Mouse (Mus musculus): ENCODE data around the gene Usp50.

The Usp50 gene

GRCm38 (mm10) chr2:126740314-126740713, 43.0 kb downstream of the Usp50 start:
- no peak for DNase-seq (ENCODE audit: low spot score)

DNA sequence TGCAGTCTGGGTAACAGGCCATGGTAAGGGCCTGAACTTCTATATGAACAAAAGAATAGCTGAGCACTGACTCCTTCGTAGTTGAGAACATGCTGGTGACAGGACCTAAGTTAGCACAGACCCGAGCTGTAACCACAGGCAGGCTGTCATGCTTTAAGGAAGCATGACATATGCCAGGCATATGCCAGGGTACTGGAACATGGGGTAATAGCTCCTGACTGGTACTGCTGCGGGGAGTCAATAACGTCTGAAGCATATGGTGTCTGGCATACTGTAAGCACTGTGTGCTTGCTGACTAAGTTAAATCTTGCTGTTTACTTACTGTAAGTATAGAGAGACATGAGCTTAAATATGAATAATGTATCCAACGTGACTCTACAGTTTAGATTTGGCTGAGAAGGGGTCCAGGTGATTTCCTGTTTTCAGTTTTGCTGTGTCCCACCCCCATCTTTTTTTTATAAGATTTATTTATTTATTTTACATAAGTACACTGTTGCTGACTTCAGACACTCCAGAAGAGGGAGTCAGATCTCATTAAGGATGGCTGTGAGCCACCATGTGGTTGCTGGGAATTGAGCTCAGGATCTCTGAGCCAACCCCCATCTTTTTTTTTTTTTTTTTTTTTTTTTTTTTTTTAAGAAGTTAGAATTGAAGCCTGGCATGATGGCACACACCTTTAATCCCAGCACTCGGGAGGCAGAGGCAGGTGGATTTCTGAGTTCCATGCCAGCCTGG, 47.8 kb downstream of the Usp50 start:
- no peak for DNase-seq (ENCODE audit: low spot score)

- DNase-seq (ENCODE audit: low spot score), result no peak
Measured at GRCm38 (mm10) chr2:126730502-126730901, 52.8 kb downstream of the Usp50 start.

DNA sequence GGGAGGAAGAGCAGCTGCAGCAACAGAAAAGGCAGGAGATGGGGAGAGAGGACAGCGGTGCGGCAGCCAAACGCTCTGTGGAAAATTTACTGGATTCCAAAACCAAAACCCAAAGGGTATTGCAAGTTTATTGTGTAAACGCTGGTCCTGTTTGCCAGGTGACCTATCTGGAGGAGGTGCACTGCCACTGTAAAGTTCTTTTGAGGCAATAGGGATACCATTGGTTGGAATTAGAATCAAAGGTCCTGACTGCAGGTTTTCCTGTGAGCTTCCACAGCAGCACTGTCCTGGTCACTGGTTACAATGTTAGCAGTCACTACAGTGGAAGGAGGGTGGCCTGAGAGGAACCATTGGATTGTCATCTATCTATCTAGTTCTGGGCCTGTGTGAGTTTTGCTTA, 54.1 kb downstream of the Usp50 start:
- DNase-seq (ENCODE audit: low spot score), result no peak

- DNase-seq (ENCODE audit: low spot score), result no peak
Measured at GRCm38 (mm10) chr2:126712950-126713349, 70.3 kb downstream of the Usp50 start.

- no peak for DNase-seq (ENCODE audit: low spot score)
Measured at GRCm38 (mm10) chr2:126712526-126712925, 70.7 kb downstream of the Usp50 start.

DNA sequence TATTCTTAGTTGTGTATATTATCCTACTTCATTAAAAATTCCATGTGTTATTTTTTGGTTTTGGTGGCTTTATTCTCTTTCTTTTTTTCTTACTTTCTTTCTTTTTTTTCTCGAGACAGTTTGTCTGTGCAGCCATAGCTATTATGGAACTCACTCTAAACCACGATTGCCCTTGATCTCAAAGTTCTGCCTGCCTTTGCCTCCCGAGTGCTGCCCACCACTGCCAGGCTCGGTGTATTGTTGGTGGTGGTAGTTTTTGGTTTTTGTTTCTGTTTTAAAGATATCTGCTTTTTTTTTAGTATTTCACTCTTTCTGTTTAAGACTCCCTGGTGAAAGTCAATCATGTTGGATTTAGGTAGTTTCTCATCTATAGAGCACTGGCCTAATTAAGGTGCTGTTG, 74.9 kb downstream of the Usp50 start:
- DNase-seq (ENCODE audit: low spot score), result no peak

GRCm38 (mm10) chr2:126707438-126707779, 75.9 kb downstream of the Usp50 start:
- DNase-seq (ENCODE audit: low spot score), result no peak

DNA sequence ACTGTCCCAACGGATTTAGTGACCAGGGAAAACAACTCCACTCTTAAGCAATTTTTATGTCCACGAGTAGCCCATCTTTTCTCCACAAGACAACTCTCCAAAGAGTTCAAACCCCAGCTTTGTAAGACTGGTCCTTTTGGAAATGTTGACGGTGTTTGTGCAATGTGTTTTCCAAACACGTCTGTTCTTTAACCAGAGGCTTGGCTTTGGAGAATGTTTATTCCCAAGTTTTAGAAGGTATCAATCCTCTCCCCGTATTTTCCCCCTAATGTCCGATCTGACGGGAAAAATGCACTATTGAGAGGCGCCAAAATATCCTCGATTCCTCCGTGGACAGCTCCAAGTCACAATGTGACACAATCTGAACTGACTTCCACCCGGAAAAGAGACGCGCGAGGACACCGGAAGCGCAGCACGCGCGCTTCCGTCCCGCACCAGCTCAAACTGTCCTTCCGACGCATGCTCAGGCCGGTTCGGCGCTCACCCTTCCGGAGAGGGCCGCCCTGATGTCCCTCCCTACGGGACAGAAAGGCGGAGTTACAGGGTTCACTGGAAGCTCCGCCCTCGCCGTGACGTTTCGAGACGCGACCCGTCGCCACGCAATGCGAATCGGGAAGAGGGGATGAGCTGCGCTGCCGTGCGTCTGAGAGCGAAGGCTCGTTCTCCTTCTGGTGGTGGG, 76.4 kb downstream of the Usp50 start, which contains the start of gene Usp8:
Gene Usp8, plus strand, starts transcription at position 570 of the 679 bp plus-strand sequence.
- DNase-seq (ENCODE audit: low spot score), result peak; percentile 96

GRCm38 (mm10) chr2:126695285-126695684, 88.0 kb downstream of the Usp50 start:
- DNase-seq (ENCODE audit: low spot score), result no peak

- no peak for DNase-seq (ENCODE audit: low spot score)
Measured at GRCm38 (mm10) chr2:126691290-126691689, 92.0 kb downstream of the Usp50 start.

DNA sequence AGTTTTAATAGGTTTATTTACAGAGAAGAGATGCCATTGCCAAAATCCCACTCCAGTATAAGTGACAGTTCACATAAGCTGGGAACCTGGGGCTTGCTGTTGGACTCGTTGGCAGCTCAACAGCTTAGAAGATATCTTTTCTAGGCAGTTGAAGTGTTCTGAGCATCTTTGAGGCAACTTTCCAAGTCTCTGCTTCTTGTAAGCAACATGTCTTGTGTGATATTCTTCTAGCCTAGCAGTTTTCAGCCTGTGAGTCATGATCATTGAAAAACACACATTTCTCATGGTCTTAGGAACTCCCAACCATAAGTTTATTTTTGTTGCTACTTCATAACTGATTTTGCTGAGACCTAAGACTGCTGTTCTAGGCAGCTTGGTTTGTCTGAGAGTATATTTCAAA, 100.3 kb downstream of the Usp50 start:
- DNase-seq (ENCODE audit: low spot score), result no peak

DNA sequence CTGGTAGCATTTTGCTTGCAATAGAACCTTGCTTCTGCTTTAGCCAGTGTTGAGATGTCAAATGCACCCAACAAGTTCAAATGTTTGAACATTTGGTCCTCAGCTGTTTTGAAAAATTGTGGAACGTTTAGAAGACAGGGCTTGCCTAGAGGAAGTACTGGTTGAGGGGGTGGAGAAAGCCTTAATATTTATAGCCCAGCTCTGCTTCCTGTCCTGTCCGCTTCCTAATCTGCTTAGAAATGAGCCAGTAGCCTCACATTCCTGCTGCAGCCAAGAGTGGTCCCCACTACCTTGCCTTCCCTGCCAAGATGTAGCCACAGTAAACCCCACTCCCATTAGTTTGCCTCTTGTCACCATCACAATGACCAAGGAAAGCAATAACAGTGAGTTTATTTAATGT, 100.9 kb downstream of the Usp50 start:
- DNase-seq (ENCODE audit: low spot score), result no peak

DNA sequence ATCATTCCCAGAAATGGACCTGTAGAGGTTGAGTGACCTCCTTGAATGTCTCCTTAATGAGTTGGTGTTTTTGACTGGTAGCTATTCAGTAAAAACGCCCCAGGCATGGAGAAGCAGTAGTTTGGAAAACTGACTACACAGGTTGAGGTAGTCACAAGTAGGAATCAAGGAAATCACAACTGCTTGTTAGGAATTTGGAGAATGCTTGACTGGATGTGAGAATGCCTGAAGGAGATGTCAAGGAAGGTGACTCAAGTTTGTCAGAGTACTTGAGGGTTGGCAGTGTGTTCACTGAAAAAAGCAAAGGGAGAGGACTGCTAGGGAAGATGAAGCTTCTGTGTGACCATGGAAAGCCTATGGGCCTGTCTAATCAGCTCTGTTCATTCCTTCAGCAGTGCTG, 105.9 kb downstream of the Usp50 start:
- no peak for DNase-seq (ENCODE audit: low spot score)

DNA sequence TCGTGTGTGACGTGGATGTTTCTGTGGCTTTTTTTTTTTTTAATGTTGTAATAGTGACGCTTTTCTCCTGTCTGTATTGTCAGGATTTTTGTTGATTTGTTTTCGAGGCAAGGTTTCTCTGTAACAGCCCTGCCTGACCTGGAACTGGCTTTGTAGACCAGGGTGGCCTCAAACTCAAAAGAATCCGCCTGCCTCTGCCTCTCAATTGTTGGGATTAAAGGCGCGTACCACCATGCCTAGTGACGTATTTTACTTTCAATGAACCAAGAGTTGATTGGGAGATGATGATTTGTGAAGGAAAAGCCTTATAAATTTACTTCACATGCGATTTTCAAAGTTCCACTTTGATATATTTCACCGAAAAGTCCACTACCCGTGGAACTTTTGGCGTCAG, 107.2 kb downstream of the Usp50 start, which contains the start of gene Gabpb1:
Gene Gabpb1, minus strand, starts transcription at position 216 of the 394 bp plus-strand sequence.
- DNase-seq (ENCODE audit: low spot score), result no peak

- peak; percentile 72 for DNase-seq (ENCODE audit: low spot score)
Measured at GRCm38 (mm10) chr2:126675169-126676121, 107.8 kb downstream of the Usp50 start.

GRCm38 (mm10) chr2:126674441-126675168, 108.7 kb downstream of the Usp50 start:
- peak; percentile 6 for DNase-seq (ENCODE audit: low spot score)

DNA sequence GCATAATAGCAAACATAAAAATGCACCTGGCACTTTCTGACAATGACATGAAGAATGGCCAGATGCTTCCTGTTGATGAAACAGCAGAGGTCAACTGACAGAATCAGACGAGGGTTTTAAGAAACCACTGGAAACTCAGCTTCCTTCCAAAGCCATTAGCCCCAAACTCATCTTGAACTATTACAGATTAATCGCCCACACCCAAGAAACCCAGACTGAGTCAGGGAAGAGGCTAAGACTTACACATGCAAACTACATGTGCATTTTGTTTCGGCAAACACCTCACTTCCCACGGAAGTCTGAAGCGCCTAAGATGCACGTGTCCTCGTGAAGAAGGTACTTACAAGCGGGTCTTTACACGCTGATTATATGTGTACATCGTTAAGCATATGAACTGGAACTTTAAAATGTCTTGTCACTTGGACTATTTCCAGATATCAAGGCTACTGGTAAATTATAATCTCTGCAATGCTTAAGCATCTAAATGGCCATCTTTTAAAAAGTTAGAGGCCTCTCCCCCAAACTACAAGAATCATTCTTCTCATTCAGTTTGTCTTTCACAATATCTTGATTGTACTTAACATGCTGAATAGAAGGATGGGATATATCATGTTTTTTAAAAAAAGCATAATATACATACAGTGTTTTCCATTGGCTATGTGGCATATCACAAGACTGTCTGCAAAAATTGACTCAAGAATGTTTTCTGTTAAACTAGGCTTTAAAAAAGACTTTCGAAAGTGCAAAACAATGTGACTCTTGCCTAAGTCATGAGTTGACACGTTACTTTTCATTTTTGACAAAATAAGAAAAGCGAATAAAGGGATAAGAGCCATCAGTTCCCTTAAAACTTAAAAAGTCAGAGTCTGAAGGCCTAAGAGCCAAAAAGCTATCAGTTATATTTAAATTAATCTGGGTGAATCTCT, 109.7 kb downstream of the Usp50 start:
- no peak for DNase-seq (ENCODE audit: low spot score)

DNA sequence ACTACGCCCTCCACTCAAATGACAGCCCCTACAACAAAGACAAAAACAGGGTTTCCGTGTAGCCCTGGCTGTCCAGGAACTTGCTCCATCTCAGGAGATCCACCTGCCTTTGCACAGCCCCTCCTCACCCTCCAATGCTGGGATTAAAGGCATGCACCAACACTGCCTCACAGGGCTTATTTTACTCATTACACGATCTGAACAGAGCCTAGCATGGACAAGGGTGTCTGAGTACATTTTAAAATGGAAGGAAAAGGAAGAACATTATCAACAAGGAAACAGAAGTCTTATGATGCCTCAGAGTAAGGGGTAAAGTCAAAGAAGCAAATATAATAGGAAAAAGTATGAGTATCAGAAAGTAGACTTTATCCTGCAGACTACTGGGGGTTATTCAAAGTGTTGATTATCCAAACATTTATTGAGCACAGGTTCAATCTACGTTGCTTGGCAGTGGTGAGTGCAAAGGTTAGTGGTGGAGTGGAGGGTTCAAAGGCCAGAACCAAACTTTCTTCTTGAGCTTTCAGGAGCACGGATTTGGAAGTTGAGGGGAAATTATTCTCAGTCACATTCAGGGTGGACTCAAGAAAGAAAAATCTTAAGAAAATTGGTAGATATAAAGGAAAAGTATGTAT, 114.5 kb downstream of the Usp50 start:
- no peak for DNase-seq (ENCODE audit: low spot score)

- DNase-seq (ENCODE audit: low spot score), result no peak
Measured at GRCm38 (mm10) chr2:126665984-126666383, 117.3 kb downstream of the Usp50 start.
